Mouse (Mus musculus) cerebellum, adult 2 months (tissue): ENCODE data around the gene Nop58.

Experiments
- CTCF ChIP-seq: fragments of 200-500 bp; IDR thresholded peaks from 2 replicates; pipeline ENCODE4 v1.5.1; 2011; ENCODE audit warnings: low read depth, mild to moderate bottlenecking, control low read depth, low read length, moderate library complexity, borderline replicate concordance; ENCODE audit not compliant: insufficient read depth
- POLR2A ChIP-seq: fragments of 200-500 bp; IDR thresholded peaks from 2 replicates; pipeline ENCODE4 v1.6.1; 2011; ENCODE audit warnings: low read length, control low read depth, borderline replicate concordance; ENCODE audit not compliant: insufficient read depth

- TF ChIP-seq CTCF: no peak
- TF ChIP-seq POLR2A: no peak
Measured at GRCm38 (mm10) chr1:59638371-59638770, 46.4 kb upstream of the Nop58 start.
